Mouse (Mus musculus) cerebellum, adult 11 months (tissue): ENCODE measurements around the gene Brox.

ENCODE experiments used
- DNase-seq: peaks from one replicate; pipeline ENCODE4 v3.0.0; 2022

The Brox gene

GRCm38 (mm10) chr1:183267666-183268065 lies 29.4 kb downstream of the Brox start:
- no peak for DNase-seq

- DNase-seq = no peak
Measured at GRCm38 (mm10) chr1:183265921-183266467, 31.1 kb downstream of the Brox start.

GRCm38 (mm10) chr1:183264145-183265008 lies 32.7 kb downstream of the Brox start:
- DNase-seq = no peak

- DNase-seq = no peak
Measured at GRCm38 (mm10) chr1:183252574-183252973, 44.5 kb downstream of the Brox start.

GRCm38 (mm10) chr1:183251818-183252217 lies 45.3 kb downstream of the Brox start:
- DNase-seq = no peak

DNA sequence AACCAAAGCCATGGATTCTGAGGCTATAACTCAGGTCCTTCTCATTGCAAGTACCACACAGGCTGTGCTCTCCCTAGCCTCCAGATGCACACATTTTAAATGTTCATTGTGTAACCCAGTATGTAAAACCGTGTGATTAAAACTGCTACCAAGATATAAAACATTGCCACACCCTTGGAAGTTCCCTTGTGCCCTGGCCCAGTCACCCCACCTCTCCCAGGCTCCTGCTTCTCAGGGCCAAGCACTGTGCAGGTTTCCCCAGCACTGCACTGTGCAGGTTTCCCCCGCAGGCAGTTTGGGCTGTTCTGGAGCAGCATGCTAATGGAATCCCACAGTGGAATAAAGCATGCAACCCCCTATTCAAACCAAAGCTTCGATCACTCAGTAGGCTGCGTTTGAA lies 46.5 kb downstream of the Brox start:
- no peak for DNase-seq

DNA sequence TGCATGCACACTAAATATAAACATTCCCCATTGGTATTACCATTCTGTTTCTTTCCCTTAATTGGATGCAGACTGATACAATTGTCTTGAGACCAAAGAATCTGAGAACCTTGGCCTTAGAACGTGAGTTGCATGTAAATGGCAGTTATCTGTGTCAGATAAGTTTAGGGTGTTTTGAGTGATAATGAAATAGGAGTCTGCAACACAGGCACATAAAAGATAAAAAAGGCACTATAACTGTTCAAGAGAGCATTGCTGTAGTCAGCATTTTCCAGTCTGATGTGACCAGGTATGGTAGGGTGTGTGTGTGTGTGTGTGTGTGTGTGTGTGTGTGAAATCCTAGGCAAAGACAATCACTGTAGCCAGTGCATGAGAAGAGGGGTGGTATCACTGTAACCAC lies 48.9 kb downstream of the Brox start:
- DNase-seq = no peak

GRCm38 (mm10) chr1:183243293-183243692 lies 53.8 kb downstream of the Brox start:
- no peak for DNase-seq

DNA sequence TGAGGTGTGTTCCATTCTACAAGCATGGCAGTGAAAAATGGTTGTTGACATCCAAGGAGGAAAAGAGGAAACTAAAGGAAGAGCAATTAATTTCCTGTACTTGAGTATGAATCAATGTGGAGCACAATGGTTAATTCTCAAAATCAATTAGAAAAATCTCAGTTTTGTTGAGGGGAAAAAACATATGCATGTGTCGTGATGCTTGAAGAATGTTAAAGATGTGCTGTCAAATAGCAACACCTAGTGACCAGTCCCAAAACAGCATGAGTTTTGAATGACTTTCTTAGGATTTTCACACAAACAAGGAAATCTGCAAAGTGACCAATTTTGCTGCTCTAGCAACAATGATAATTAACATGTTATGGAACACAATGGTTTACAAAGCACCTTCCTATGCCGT lies 59.2 kb downstream of the Brox start:
- DNase-seq = no peak

DNA sequence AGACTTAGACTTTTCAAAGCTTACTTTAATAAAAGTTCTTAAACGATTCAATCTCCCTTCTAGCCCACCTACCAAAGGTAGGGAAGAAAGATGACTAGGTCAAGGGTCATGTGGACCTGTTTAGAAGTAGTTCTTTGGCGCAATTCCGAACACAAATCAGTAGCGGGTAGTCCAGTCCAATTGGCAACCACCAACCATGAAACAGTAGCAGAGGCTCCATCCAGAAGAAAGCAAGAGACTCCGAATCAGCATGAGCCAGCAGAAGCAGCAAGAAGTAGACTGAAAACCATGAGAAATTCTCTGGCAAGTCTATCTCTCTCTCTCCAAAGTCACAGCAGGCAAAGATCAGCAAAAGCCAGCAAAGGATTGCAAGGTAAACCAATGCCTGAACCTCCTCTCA lies 60.6 kb downstream of the Brox start:
- no peak for DNase-seq

DNA sequence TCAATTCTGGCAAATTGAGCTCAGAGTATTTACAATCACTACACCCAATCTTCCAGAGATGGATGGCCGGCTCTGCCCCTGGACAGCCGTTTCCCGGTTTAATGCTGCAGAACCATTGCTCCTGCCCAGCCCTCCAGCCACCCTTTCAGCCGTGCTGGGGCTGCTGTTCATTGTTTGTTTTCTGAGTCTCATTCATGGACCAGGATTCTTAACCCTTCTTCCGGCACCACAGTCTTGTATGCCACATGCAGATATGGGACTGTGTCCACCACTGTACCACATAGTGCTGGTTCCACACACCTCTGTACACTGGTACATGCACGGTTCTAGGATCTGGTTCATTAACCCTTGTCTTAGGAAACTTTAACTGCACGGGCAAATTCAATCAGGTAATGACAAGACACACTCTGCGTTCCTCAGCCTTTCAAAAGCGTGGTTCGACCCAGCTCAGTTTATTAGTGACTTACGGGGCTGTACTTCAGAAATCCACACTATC lies 63.3 kb downstream of the Brox start:
- no peak for DNase-seq

GRCm38 (mm10) chr1:183232985-183233678 lies 63.9 kb downstream of the Brox start:
- no peak for DNase-seq

DNA sequence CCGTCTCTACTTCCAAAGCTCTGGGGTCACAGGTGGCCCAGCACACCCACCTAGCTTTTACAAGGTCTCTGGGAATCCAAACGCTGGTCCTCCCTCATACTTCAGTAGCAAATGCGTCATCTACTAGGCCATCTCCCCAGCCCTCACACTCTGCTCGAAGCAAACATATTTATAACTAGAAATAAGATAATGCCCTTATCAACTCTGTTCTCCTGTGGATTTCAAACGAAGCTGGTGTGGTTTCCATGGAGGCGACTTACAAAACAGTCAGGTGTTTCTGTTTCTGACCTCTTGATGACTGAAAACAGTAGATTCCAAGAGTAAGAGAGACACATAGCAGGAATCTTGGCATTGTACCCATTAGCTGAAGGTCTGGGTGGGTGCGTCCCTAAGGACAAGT lies 69.6 kb downstream of the Brox start:
- DNase-seq = no peak
